Mouse (Mus musculus) gastrocnemius, postnatal 14 days (tissue): ENCODE measurements around the gene Uba7. TPM values are rescaled to one million over a fixed set of nuclear protein-coding genes. Genes with fewer than 3 reads are reported as not detected.

Experiments
- total RNA-seq, 2 experiments: library from RNA; stranded (reverse); gene quantifications; 2 replicates each; pipeline ENCODE4 v1.2.3; 2021

Uba7 gene
- total RNA-seq, 2 experiments from 2014 or later: 2.6 to 4.0 TPM

Other genes starting within 250 kb of the Uba7 start
- gene Rbm5, start 204.5 kb upstream of the Uba7 start, total RNA-seq: 10 to 100 TPM; 30.9 to 40.5 TPM
- 10 to 100 TPM; 18.0 to 19.7 TPM for gene Rbm6, start 102.3 kb upstream of the Uba7 start, total RNA-seq
- gene Mon1a, start 87.4 kb upstream of the Uba7 start, total RNA-seq: 1 to 10 TPM; 5.9 to 6.7 TPM
- gene Mst1r, start 68.6 kb upstream of the Uba7 start, total RNA-seq: 1 to 10 TPM; 1.2 to 1.8 TPM
- gene Actl11, start 47.0 kb upstream of the Uba7 start, total RNA-seq: not detected
- under 1 TPM; 0.16 to 0.24 TPM for gene Camkv, start 39.8 kb upstream of the Uba7 start, total RNA-seq
- 1 to 10 TPM in 1 of 2 experiments, under 1 TPM in 1; 0.97 to 1.1 TPM for gene Traip, start 25.4 kb upstream of the Uba7 start, total RNA-seq
- gene Gm20661, start 7.6 kb downstream of the Uba7 start, total RNA-seq: under 1 TPM in 1 of 2 experiments, not detected in 1; 0.33 TPM
- 1 to 10 TPM; 6.0 to 7.6 TPM for gene Inka1, start 10.4 kb downstream of the Uba7 start, total RNA-seq
- gene Cdhr4, start 17.0 kb downstream of the Uba7 start, total RNA-seq: 1 to 10 TPM in 1 of 2 experiments, under 1 TPM in 1; 0.68 to 1.1 TPM
- not detected for gene Gm20662, start 20.8 kb downstream of the Uba7 start, total RNA-seq
- 10 to 100 TPM; 26.3 to 28.8 TPM for gene Ip6k1, start 27.0 kb downstream of the Uba7 start, total RNA-seq
- gene Gmppb, start 73.7 kb downstream of the Uba7 start, total RNA-seq: 1 to 10 TPM; 4.7 to 8.3 TPM
- 1 to 10 TPM; 1.0 to 2.4 TPM for gene Amigo3, start 77.7 kb downstream of the Uba7 start, total RNA-seq
- gene Mst1, start 104.9 kb downstream of the Uba7 start, total RNA-seq: not detected
- gene Rnf123, start 107.8 kb downstream of the Uba7 start, total RNA-seq: 100 to 1,000 TPM; 154 to 161 TPM
- 10 to 100 TPM; 37.9 to 38.3 TPM for gene Apeh, start 119.1 kb downstream of the Uba7 start, total RNA-seq
- under 1 TPM; 0.11 to 0.29 TPM for gene Bsn, start 214.9 kb downstream of the Uba7 start, total RNA-seq